Mouse (Mus musculus): ENCODE results near the gene Smarcd2.

- TF ChIP-seq CTCF (IDR thresholded peaks at IDR 0.05; ENCODE audit: extremely low read depth, insufficient read length, insufficient replicate concordance, low read depth, low read length) (no peak), POLR2A (IDR thresholded peaks at IDR 0.05; ENCODE audit: low read depth, low read length) (no peak)
Observed at GRCm38 (mm10) chr11:106273811-106274210, 1.0 kb upstream of the Smarcd2 start.
